Mouse (Mus musculus): ENCODE data around the gene Gm7030. TPM values are rescaled to one million over a fixed set of nuclear protein-coding genes. Genes with fewer than 3 reads are reported as not detected.
"Not testable (repeated sequence)": the region's sequence is repeated elsewhere in the genome, so short reads cannot be mapped to it uniquely, and the experiment has no call there.

Gene Gm7030
- polyA plus RNA-seq, 1 experiment: not detected

GRCm38 (mm10) chr17:36093936-36094335 is 35.3 kb downstream of the Gm7030 start:
- Histone ChIP-seq H3K27ac (ENCODE audit: control insufficient read depth, insufficient read depth, low read depth, low read length, poor library complexity) (no peak overlapping the region), H3K4me1 (ENCODE audit: control insufficient read depth, insufficient read depth, low read length) (no peaks in the 10 kb centered on the region), H3K4me3 (replicated peaks; ENCODE audit: control insufficient read depth, low read depth, low read length) (no peak overlapping the region)
- WGBS: 47% methylated on average over 3 of the region's 3 CpGs
- TF ChIP-seq POLR2A (IDR thresholded peaks at IDR 0.05; ENCODE audit: borderline replicate concordance, control insufficient read depth, low read depth, low read length) (no peak), CTCF (IDR thresholded peaks at IDR 0.05; ENCODE audit: control insufficient read depth, insufficient read depth, low read length) (no peak)

DNA sequence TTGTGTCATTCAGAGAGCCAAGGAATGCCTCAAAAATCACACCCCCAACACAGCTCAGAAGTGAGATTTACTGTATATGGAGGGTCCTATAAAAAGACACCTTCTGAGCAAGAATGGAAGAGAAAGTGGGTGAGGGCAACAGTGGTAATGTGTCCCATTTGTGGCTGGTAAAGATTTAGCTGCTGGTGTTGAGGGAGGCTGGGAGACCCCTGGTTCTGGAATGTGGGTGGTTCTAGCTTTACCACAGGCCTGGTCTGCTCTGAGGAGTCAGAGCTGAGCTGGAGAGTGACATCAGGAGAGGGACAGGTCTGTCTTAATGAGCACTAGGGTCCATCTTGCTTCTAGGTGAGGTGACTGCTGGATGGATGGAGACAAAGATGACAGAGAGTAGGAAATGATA is 36.7 kb downstream of the Gm7030 start:
- H3K4me1 ChIP-seq (ENCODE audit: control insufficient read depth, insufficient read depth, low read length); H3K27ac ChIP-seq (ENCODE audit: control insufficient read depth, insufficient read depth, low read depth, low read length, poor library complexity); H3K4me3 ChIP-seq (replicated peaks; ENCODE audit: control insufficient read depth, low read depth, low read length): not testable (repeated sequence)

DNA sequence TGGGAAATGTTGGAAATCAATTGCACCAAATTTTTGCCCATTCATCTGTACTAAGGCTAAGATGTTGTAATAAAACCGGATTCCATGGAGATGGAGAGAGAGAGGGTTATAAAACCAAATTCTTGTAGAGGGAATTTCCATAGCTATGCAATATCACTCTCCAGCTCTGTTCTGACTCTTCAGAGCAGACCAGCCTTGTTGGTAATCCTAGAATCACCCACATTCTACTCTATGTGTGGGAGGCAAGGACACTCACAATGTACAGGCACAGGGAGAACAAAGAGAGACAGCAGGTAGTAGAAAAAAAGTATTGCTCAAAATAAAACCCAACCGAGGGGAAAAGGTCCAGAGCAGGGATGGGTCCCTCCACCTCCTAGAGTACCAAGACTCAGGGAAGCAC is 37.3 kb downstream of the Gm7030 start:
- H3K27ac ChIP-seq (ENCODE audit: control insufficient read depth, insufficient read depth, low read depth, low read length, poor library complexity); H3K4me3 ChIP-seq (replicated peaks; ENCODE audit: control insufficient read depth, low read depth, low read length); H3K4me1 ChIP-seq (ENCODE audit: control insufficient read depth, insufficient read depth, low read length): not testable (repeated sequence)
- no CpG with 5 or more reads among the region's 2 CpGs for WGBS

GRCm38 (mm10) chr17:36085976-36086375 is 43.2 kb downstream of the Gm7030 start:
- H3K27ac ChIP-seq (ENCODE audit: control insufficient read depth, insufficient read depth, low read depth, low read length, poor library complexity); H3K4me1 ChIP-seq (ENCODE audit: control insufficient read depth, insufficient read depth, low read length); H3K4me3 ChIP-seq (replicated peaks; ENCODE audit: control insufficient read depth, low read depth, low read length): not testable (repeated sequence)
- WGBS: 62% methylated on average over 1 of the region's 1 CpGs

DNA sequence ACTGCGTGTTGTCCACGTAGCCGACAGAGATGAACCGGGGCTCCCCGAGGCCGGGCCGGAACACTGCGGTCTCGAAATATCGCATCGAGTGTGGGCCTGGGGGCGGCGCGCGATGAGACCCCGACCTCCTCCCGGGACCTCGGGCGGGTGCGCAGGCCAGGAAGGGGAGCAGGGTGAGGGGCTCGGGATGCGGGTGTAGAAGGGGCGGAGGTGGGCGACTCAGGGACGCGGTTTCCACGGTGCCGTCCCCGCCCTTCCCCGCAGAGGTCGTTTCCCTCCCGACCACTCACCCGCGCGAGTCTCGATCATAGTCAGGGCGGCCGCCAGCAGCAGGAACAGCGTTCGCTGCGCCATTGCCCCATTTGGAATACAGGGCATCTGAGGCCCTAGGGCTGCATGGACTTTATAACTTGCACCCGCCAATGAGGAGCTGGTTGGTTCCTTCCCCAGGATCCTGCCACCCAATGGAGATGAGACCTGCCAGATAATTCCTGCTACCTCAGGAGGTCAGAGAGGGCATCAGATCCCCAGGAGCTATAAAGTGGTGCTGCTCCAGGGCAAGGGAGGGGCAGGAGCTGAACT is 45.3 kb downstream of the Gm7030 start:
- no peaks in the 10 kb centered on the region for H3K4me1 ChIP-seq (ENCODE audit: control insufficient read depth, insufficient read depth, low read length)
- peak overlapping the region; percentile 89 for H3K4me3 ChIP-seq (replicated peaks; ENCODE audit: control insufficient read depth, low read depth, low read length)
- H3K27ac ChIP-seq (ENCODE audit: control insufficient read depth, insufficient read depth, low read depth, low read length, poor library complexity): no peak overlapping the region; the same call in 1 of the 2 replicates
- no peak for TF ChIP-seq CTCF (IDR thresholded peaks at IDR 0.05; ENCODE audit: control insufficient read depth, insufficient read depth, low read length)
- no peak for TF ChIP-seq POLR2A (IDR thresholded peaks at IDR 0.05; ENCODE audit: borderline replicate concordance, control insufficient read depth, low read depth, low read length)
- WGBS: under 1% methylated on average over 42 of the region's 42 CpGs

- no peak overlapping the region for H3K27ac ChIP-seq (ENCODE audit: control insufficient read depth, insufficient read depth, low read depth, low read length, poor library complexity)
- H3K4me1 ChIP-seq (ENCODE audit: control insufficient read depth, insufficient read depth, low read length): no peaks in the 10 kb centered on the region
- TF ChIP-seq CTCF (IDR thresholded peaks at IDR 0.05; ENCODE audit: control insufficient read depth, insufficient read depth, low read length): no peak
- no peak for TF ChIP-seq POLR2A (IDR thresholded peaks at IDR 0.05; ENCODE audit: borderline replicate concordance, control insufficient read depth, low read depth, low read length)
- WGBS: 1% methylated on average over 46 of the region's 46 CpGs
- H3K4me3 ChIP-seq (replicated peaks; ENCODE audit: control insufficient read depth, low read depth, low read length): peak overlapping the region; percentile 89
These were observed 45.9 kb downstream of the Gm7030 start for GRCm38 (mm10) chr17:36083266-36083869.

DNA sequence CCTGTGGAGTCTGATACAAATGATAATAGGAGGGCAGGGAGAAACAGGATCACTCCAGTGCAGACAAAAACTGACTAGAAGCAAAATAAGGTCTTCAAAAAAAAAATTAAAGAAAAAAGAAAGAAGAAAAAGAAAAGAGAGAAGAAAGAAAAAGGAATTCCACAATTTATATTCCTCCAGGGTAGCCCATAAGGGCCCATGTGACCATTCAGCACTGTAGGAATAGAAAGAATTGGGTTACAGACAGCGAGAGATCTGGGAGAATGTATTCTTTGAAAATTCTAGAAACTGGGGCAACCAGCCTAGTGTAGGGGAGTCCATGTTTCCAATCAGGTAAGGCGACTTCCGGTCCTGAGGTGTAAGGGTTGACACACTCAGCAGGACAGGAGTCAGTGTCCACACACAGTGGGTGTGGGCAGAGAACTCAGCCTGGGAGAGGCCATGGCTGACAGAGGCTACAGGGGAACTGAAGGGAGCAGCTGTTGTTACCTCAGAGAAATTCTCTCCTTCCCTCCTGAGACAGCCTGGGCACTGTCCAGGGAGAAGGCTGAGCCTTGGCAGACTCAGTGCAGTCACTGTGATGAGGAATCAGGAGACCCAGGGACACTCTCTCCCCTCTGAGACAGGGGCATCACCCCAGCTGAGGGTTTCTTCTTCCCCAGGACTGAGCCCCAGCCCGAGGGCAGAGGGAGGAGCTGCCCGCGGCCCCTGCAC is 46.5 kb downstream of the Gm7030 start:
- not testable (repeated sequence) for H3K27ac ChIP-seq (ENCODE audit: control insufficient read depth, insufficient read depth, low read depth, low read length, poor library complexity); H3K4me3 ChIP-seq (replicated peaks; ENCODE audit: control insufficient read depth, low read depth, low read length); H3K4me1 ChIP-seq (ENCODE audit: control insufficient read depth, insufficient read depth, low read length)
- 35% methylated on average over 6 of the region's 6 CpGs for WGBS

DNA sequence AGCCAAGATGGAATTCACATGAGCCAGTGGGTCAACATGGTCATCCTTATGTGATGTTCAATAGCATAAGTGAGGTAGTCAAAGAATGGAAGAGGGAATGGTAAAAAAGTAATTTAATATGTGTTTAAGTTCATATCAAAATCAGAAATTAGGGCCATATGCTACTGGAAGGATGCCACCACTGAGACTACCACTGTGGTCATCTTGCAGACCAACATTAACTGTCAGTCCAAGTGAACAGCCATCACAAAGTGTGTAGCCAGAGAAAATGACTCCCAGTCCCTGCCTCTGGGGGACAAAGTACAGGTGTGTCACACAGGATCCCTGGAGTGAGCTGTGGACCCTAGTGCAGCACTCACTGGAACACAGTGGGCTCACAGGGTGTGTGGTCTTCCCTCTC is 47.3 kb downstream of the Gm7030 start:
- not testable (repeated sequence) for H3K4me1 ChIP-seq (ENCODE audit: control insufficient read depth, insufficient read depth, low read length); H3K4me3 ChIP-seq (replicated peaks; ENCODE audit: control insufficient read depth, low read depth, low read length); H3K27ac ChIP-seq (ENCODE audit: control insufficient read depth, insufficient read depth, low read depth, low read length, poor library complexity)

- Histone ChIP-seq H3K4me1 (ENCODE audit: control insufficient read depth, insufficient read depth, low read length) (no peaks in the 10 kb centered on the region), H3K4me3 (replicated peaks; ENCODE audit: control insufficient read depth, low read depth, low read length) (no peak overlapping the region), H3K27ac (ENCODE audit: control insufficient read depth, insufficient read depth, low read depth, low read length, poor library complexity) (no peak overlapping the region)
- WGBS: 12% methylated on average over 2 of the region's 2 CpGs
- TF ChIP-seq CTCF (IDR thresholded peaks at IDR 0.05; ENCODE audit: control insufficient read depth, insufficient read depth, low read length) (peak; percentile 70), POLR2A (IDR thresholded peaks at IDR 0.05; ENCODE audit: borderline replicate concordance, control insufficient read depth, low read depth, low read length) (no peak)
These were observed 68.4 kb downstream of the Gm7030 start for GRCm38 (mm10) chr17:36060829-36061228.

Other genes starting within 250 kb of the Gm7030 start
- 119 and 234 TPM in 2 replicates for gene Dhx16, start 249.6 kb downstream of the Gm7030 start, polyA plus RNA-seq (2011; ENCODE audit: insufficient read depth, insufficient read length, low replicate concordance, missing spikeins)
- gene 2310061I04Rik, start 232.0 kb downstream of the Gm7030 start, polyA plus RNA-seq (2011; ENCODE audit: insufficient read depth, insufficient read length, low replicate concordance, missing spikeins): 28.5 and 52.0 TPM in 2 replicates
- gene Atat1, start 219.3 kb downstream of the Gm7030 start, polyA plus RNA-seq (2011; ENCODE audit: insufficient read depth, insufficient read length, low replicate concordance, missing spikeins): 11.7 and 19.9 TPM in 2 replicates
- 43.2 and 65.2 TPM in 2 replicates for gene Mrps18b, start 213.0 kb downstream of the Gm7030 start, polyA plus RNA-seq (2011; ENCODE audit: insufficient read depth, insufficient read length, low replicate concordance, missing spikeins)
- 24.4 and 48.0 TPM in 2 replicates for gene Ppp1r10, start 213.0 kb downstream of the Gm7030 start, polyA plus RNA-seq (2011; ENCODE audit: insufficient read depth, insufficient read length, low replicate concordance, missing spikeins)
- gene Abcf1, start 159.7 kb downstream of the Gm7030 start, polyA plus RNA-seq (2011; ENCODE audit: insufficient read depth, insufficient read length, low replicate concordance, missing spikeins): 77.2 and 120 TPM in 2 replicates
- 28.0 and 29.9 TPM in 2 replicates for gene Gnl1, start 149.6 kb downstream of the Gm7030 start, polyA plus RNA-seq (2011; ENCODE audit: insufficient read depth, insufficient read length, low replicate concordance, missing spikeins)
- gene Prr3, start 149.2 kb downstream of the Gm7030 start, polyA plus RNA-seq (2011; ENCODE audit: insufficient read depth, insufficient read length, low replicate concordance, missing spikeins): 23.0 and 34.5 TPM in 2 replicates
- 48.0 and 67.4 TPM in 2 replicates for gene H2-T24, start 108.9 kb downstream of the Gm7030 start, polyA plus RNA-seq (2011; ENCODE audit: insufficient read depth, insufficient read length, low replicate concordance, missing spikeins)
- 60.1 and 94.6 TPM in 2 replicates for gene H2-T23, start 96.6 kb downstream of the Gm7030 start, polyA plus RNA-seq (2011; ENCODE audit: insufficient read depth, insufficient read length, low replicate concordance, missing spikeins)
- 23.5 and 45.8 TPM in 2 replicates for gene H2-T22, start 86.7 kb downstream of the Gm7030 start, polyA plus RNA-seq (2011; ENCODE audit: insufficient read depth, insufficient read length, low replicate concordance, missing spikeins)
- not detected in 2 replicates for gene Gm6034, start 86.5 kb downstream of the Gm7030 start, polyA plus RNA-seq (2011; ENCODE audit: insufficient read depth, insufficient read length, low replicate concordance, missing spikeins)
- gene Gm11127, start 71.1 kb downstream of the Gm7030 start, polyA plus RNA-seq (2011; ENCODE audit: insufficient read depth, insufficient read length, low replicate concordance, missing spikeins): not detected in 2 replicates
- 1.2 TPM in 1 of 2 replicates, not detected in the other for gene Gm19684, start 7.7 kb downstream of the Gm7030 start, polyA plus RNA-seq (2011; ENCODE audit: insufficient read depth, insufficient read length, low replicate concordance, missing spikeins)
- 3.0 TPM in 1 of 2 replicates, not detected in the other for gene Gm8909, start 39.1 kb upstream of the Gm7030 start, polyA plus RNA-seq (2011; ENCODE audit: insufficient read depth, insufficient read length, low replicate concordance, missing spikeins)
- 0.80 TPM in 1 of 2 replicates, not detected in the other for gene H2-T3, start 60.9 kb upstream of the Gm7030 start, polyA plus RNA-seq (2011; ENCODE audit: insufficient read depth, insufficient read length, low replicate concordance, missing spikeins)
- gene Rpp21, start 128.6 kb upstream of the Gm7030 start, polyA plus RNA-seq (2011; ENCODE audit: insufficient read depth, insufficient read length, low replicate concordance, missing spikeins): 53.7 and 117 TPM in 2 replicates
- 23.5 and 42.2 TPM in 2 replicates for gene Trim39, start 142.8 kb upstream of the Gm7030 start, polyA plus RNA-seq (2011; ENCODE audit: insufficient read depth, insufficient read length, low replicate concordance, missing spikeins)
- gene H2-M10.2, start 157.1 kb upstream of the Gm7030 start, polyA plus RNA-seq (2011; ENCODE audit: insufficient read depth, insufficient read length, low replicate concordance, missing spikeins): not detected in 2 replicates
- gene H2-M10.1, start 196.7 kb upstream of the Gm7030 start, polyA plus RNA-seq (2011; ENCODE audit: insufficient read depth, insufficient read length, low replicate concordance, missing spikeins): not detected in 2 replicates
- gene H2-M10.3, start 239.0 kb upstream of the Gm7030 start, polyA plus RNA-seq (2011; ENCODE audit: insufficient read depth, insufficient read length, low replicate concordance, missing spikeins): not detected in 2 replicates